Mouse (Mus musculus) kidney, embryonic 15.5 days (tissue): ENCODE results near the gene Foxq1. TPM values are rescaled to one million over a fixed set of nuclear protein-coding genes. Genes with fewer than 3 reads are reported as not detected.

Source experiments
- ATAC-seq: fragments of 200-750 bp; cut with Nextera tagmentation; replicated peaks from 2 replicates; pipeline ENCODE4 v1.8.0; 2017; ENCODE audit warnings: moderate TSS enrichment; ENCODE audit not compliant: low FRiP score
- H3K27ac ChIP-seq: fragments of 300-500 bp; sonication (generic); 2 replicates; pipeline ENCODE4 v1.5.1; 2015; ENCODE audit warnings: mild to moderate bottlenecking, inconsistent platforms
- H3K27me3 ChIP-seq: fragments of 300-500 bp; sonication (generic); 2 replicates; pipeline ENCODE4 v1.6.1; 2015; ENCODE audit warnings: inconsistent platforms
- H3K36me3 ChIP-seq: fragments of 300-500 bp; sonication (generic); 2 replicates; pipeline ENCODE4 v1.6.1; 2015; ENCODE audit warnings: inconsistent platforms
- H3K4me1 ChIP-seq: fragments of 300-500 bp; sonication (generic); 2 replicates; pipeline ENCODE4 v1.6.1; 2015; ENCODE audit warnings: inconsistent platforms
- H3K4me2 ChIP-seq: fragments of 300-500 bp; sonication (generic); 2 replicates; pipeline ENCODE4 v1.6.1; 2015; ENCODE audit warnings: moderate library complexity, mild to moderate bottlenecking, inconsistent platforms
- H3K4me3 ChIP-seq: fragments of 300-500 bp; sonication (generic); replicated peaks from 2 replicates; pipeline ENCODE4 v1.5.1; 2015; ENCODE audit warnings: mild to moderate bottlenecking, inconsistent platforms
- H3K9ac ChIP-seq: fragments of 300-500 bp; sonication (generic); 2 replicates; pipeline ENCODE4 v1.6.1; 2015; ENCODE audit warnings: mild to moderate bottlenecking, inconsistent platforms
- H3K9me3 ChIP-seq: fragments of 300-500 bp; sonication (generic); replicated peaks from 2 replicates; pipeline ENCODE4 v1.6.1; 2016; ENCODE audit warnings: inconsistent platforms
- WGBS: fragments of 180-500 bp; shearing (Covaris S2); methylation state at CpG from one replicate; pipeline ENCODE4 v1.1.7; 2015; ENCODE audit warnings: mixed read lengths; 5-methylcytosine and 5-hydroxymethylcytosine counted together
- polyA plus RNA-seq: library from polyadenylated mRNA; unstranded; fragments of >200 nt; fragmentation: Nextera tagmentation; extraction: Ambion mirVana; gene quantifications from 2 replicates; pipeline ENCODE4 v1.2.1, GENCODE M21; 2015

Gene Foxq1
- 3.9 and 4.0 TPM in 2 replicates for polyA plus RNA-seq

DNA sequence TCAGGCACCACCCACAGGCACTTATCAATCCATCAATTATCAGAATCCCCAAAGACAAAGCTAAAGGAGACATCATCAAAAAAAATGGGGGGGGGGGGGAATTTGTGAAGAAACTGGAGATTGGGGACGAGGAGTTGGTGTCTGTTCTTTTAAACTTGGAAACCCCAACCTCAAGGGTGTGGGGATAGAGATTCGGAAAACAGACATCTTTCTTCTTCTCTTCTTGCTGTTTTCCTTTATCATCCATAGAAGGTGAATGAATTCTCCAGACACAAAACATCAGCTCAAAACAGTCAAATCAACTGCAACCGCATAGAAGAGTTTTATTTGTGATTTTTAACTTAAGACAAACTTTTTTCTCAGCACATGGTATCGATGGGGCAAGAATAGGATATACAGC is at the start of gene Foxq1:
TSS of gene Foxq1 (plus strand) at position 301 of the 400 bp plus-strand sequence.
- H3K4me3 ChIP-seq, result 0 out of 2 replicates have a peak within 1 kb of the TSS, but pooled peaks have one; percentile 60

DNA sequence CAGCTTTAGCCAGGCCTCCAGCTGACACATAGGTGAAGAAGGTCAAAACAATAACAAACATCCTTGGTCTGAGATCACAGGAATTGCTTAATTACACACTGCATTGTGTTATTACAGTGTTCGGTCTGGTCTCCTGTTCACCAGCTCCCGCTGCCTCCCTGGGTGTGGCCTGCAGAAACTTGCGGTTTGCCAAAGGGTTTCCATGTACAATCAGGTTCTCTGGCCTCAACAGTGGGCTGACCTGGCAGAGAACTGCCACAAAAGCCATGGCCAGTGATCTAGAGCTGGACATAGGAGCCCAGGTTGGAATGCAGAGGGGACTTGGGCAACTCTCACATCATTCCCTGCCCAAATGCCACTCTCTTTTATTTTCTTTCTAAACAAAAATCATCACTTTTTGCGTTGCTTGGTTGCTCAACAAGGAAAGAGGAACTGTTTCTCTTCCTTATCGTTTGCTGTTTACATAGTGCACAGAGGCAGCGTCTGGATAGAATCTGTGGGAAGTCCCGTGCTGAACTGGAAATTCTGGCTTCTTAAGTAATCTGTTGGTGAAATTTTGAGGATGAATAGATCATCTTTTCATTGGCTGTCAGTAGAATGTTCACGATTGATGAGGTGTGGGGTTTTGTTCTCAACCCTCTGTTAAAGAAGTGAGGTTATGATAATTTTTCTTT is 49.3 kb upstream of the Foxq1 start:
- H3K4me1 ChIP-seq, result no peaks in the 10 kb centered on the region
- H3K27me3 ChIP-seq, result no peaks in the 10 kb centered on the region
- H3K9me3 ChIP-seq, result no peaks in the 10 kb centered on the region
- no peaks in the 10 kb centered on the region for H3K36me3 ChIP-seq
- ATAC-seq, result 0 out of 2 replicates have a peak, but pooled peaks have one; percentile 18
- no peak overlapping the region for H3K4me3 ChIP-seq
- H3K27ac ChIP-seq, result no peak overlapping the region
- no peak overlapping the region for H3K4me2 ChIP-seq
- H3K9ac ChIP-seq, result no peak overlapping the region
- 58% methylated on average over 8 of the region's 8 CpGs for WGBS

More for the DNA sequence above, at the start of gene Foxq1:
- no peak within 1 kb of the TSS for H3K27ac ChIP-seq
- no peak for ATAC-seq
- 83% methylated on average over 4 of the region's 4 CpGs for WGBS
- peaks cover 30% of the 10 kb centered on the region for H3K4me1 ChIP-seq
- H3K9me3 ChIP-seq, result no peaks in the 10 kb centered on the region
- no peaks in the 10 kb centered on the region for H3K36me3 ChIP-seq
- H3K4me2 ChIP-seq, result peak within 1 kb of the TSS; percentile 100
- H3K9ac ChIP-seq, result no peak within 1 kb of the TSS
- H3K27me3 ChIP-seq, result peaks cover 78% of the 10 kb centered on the region

DNA sequence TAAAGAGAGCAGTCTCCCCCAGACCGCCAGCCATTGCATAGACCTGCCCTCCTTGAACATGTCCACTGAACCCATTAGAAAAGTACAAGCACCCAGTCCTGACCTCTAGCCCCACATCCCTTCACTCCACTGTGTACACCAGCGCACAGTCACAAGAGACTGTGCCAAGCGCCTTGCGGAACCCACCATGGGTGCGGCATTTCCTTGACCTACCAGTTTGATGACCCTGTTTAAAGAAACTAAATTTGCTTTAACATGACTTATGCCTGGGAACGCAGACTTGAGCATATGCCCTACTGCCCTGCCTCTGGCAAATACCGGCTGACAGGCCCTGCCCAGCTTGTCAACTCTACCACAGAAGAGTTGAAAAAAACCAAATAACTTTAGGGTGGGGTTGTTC is 40.7 kb upstream of the Foxq1 start:
- no peak overlapping the region for H3K4me3 ChIP-seq
- no peak overlapping the region for H3K9ac ChIP-seq
- H3K27ac ChIP-seq, result no peak overlapping the region
- ATAC-seq, result no peak
- H3K27me3 ChIP-seq, result no peaks in the 10 kb centered on the region
- no peaks in the 10 kb centered on the region for H3K9me3 ChIP-seq
- no peaks in the 10 kb centered on the region for H3K36me3 ChIP-seq
- no peak overlapping the region for H3K4me2 ChIP-seq
- WGBS, result 90% methylated on average over 7 of the region's 7 CpGs
- no peaks in the 10 kb centered on the region for H3K4me1 ChIP-seq

DNA sequence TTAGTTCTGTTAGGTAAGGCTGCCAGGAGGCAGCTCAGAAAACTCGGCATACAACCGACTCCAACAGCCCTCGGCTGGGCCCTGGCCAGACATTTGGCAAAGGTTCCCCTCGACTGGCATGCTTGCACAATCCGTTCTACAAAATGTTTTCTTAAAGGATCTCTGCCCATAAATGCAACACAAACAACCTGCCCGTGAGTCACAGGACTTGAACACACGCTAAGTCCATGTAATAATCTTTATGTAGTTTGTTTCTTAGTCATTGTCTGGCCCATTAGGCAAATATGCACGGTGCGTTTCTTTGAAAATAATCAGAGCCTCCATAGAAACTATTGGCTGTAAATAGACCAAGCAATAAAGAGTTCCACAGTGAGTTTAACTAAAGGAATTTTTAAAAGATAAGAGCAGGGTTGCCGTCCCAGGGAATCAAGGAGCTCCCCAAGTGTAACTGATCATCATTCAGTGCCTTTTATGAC is 37.5 kb upstream of the Foxq1 start:
- 61% methylated on average over 10 of the region's 10 CpGs for WGBS

DNA sequence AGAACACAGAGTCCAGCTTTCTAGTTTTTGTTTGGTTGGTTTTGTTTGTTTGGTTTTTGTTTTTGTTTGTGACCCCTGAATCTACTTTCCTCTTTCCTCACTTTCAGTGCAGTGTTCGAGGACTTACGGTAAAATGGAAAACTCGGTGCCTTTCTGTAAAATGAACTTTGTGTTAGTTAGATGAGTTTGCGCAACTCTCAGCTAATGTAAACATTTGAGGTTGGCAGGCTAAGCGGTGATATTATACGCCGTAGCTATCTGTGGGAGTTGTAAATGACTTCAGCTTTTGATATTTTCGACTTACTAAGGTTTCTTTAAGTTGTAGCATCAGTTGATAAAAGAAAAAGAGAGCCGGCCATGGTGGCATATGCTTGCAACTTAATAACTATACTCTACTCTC is 37.0 kb upstream of the Foxq1 start:
- Histone ChIP-seq H3K27me3 (no peaks in the 10 kb centered on the region), H3K4me3 (no peak overlapping the region), H3K27ac (no peak overlapping the region), H3K4me2 (no peak overlapping the region), H3K4me1 (no peaks in the 10 kb centered on the region), H3K9me3 (no peaks in the 10 kb centered on the region), H3K9ac (no peak overlapping the region), H3K36me3 (no peaks in the 10 kb centered on the region)
- WGBS, result 85% methylated on average over 9 of the region's 9 CpGs
- ATAC-seq, result no peak

More for the DNA sequence above, 37.5 kb upstream of the Foxq1 start:
- H3K4me1 ChIP-seq, result no peaks in the 10 kb centered on the region
- no peak for ATAC-seq
- H3K9ac ChIP-seq, result no peak overlapping the region
- H3K27me3 ChIP-seq, result no peaks in the 10 kb centered on the region
- H3K27ac ChIP-seq, result no peak overlapping the region
- H3K9me3 ChIP-seq, result no peaks in the 10 kb centered on the region
- H3K4me3 ChIP-seq, result no peak overlapping the region
- no peaks in the 10 kb centered on the region for H3K36me3 ChIP-seq
- H3K4me2 ChIP-seq, result no peak overlapping the region

DNA sequence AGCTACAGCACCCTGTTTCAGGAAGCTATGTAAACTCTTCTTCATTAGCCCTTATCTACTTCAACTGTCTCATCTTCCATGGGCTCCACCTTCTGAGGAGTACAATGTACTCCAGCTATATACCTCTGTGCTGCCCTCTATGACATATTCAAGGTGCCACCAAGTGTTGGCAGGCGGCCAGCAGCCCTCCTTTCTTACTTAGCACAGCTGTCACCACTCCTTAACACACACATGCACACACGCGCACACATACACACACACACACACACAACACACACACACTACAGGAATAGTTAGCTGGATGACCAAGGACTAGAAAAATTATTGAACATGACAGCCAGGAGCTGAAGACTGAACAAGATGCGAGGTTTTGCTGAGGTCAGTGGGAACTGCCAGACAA is 31.0 kb upstream of the Foxq1 start:
- Histone ChIP-seq H3K27ac (no peak overlapping the region), H3K4me2 (no peak overlapping the region), H3K4me1 (no peaks in the 10 kb centered on the region), H3K9ac (no peak overlapping the region), H3K27me3 (0 out of 2 replicates have a peak, but pooled peaks cover 1% of the 10 kb centered on the region), H3K9me3 (no peaks in the 10 kb centered on the region), H3K4me3 (no peak overlapping the region), H3K36me3 (no peaks in the 10 kb centered on the region)
- WGBS, result 85% methylated on average over 4 of the region's 4 CpGs
- no peak for ATAC-seq

DNA sequence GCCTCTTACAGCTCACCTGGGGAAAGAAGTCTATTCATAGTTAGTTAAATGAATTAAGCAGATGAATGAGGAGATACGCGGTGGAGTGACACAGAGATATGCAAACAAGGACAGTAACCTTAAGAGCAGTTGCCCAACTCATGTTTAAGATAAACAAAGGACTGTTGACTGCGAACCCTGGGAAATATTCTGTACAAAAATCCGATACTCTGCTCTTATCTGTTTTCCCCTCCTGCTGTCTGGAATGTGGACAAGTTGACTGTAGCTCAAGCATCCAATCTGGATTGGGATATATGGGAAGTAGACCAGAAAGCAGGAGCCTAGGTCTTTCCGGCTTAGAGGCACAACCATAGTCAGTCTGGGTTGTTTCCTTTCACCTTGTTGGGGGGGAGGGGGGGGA is 24.7 kb upstream of the Foxq1 start:
- H3K4me3 ChIP-seq, result no peak overlapping the region
- H3K27ac ChIP-seq, result no peak overlapping the region
- no peak overlapping the region for H3K4me2 ChIP-seq
- 0 out of 2 replicates have a peak, but pooled peaks cover 3% of the 10 kb centered on the region for H3K27me3 ChIP-seq
- peak; percentile 29; the same call in 1 of the 2 replicates for ATAC-seq
- WGBS, result 63% methylated on average over 5 of the region's 5 CpGs
- H3K36me3 ChIP-seq, result no peaks in the 10 kb centered on the region
- peaks cover 13% of the 10 kb centered on the region; the same call in 1 of the 2 replicates for H3K4me1 ChIP-seq
- H3K9me3 ChIP-seq, result no peaks in the 10 kb centered on the region
- H3K9ac ChIP-seq, result no peak overlapping the region

DNA sequence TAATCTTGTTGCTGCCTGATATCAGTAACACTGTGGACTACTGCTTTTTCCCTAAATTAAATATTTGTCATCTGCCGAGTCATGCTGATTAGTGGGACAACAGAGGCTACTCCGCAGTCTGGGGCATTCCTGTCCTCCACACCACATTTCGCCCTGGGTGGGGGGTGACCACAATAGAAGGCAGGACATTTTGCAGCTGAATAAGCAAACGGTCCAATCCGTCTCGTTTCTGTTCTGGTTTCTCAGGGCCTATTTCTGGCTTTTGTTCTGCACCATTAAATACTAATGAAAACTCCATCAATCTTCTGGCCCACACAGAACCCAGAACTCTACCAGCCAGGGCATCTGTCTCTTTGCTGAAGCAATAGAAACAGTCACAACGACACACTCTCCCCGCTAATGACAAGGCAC is 24.3 kb upstream of the Foxq1 start:
- no peak overlapping the region for H3K9ac ChIP-seq
- H3K27ac ChIP-seq, result no peak overlapping the region
- H3K9me3 ChIP-seq, result no peaks in the 10 kb centered on the region
- H3K4me1 ChIP-seq, result peaks cover 13% of the 10 kb centered on the region; the same call in 1 of the 2 replicates
- H3K4me3 ChIP-seq, result no peak overlapping the region
- 0 out of 2 replicates have a peak, but pooled peaks cover 3% of the 10 kb centered on the region for H3K27me3 ChIP-seq
- no peaks in the 10 kb centered on the region for H3K36me3 ChIP-seq
- peak; percentile 93 for ATAC-seq
- 0 out of 2 replicates have a peak overlapping the region, but pooled peaks have one; percentile 5 for H3K4me2 ChIP-seq
- 6% methylated on average over 8 of the region's 8 CpGs for WGBS

DNA sequence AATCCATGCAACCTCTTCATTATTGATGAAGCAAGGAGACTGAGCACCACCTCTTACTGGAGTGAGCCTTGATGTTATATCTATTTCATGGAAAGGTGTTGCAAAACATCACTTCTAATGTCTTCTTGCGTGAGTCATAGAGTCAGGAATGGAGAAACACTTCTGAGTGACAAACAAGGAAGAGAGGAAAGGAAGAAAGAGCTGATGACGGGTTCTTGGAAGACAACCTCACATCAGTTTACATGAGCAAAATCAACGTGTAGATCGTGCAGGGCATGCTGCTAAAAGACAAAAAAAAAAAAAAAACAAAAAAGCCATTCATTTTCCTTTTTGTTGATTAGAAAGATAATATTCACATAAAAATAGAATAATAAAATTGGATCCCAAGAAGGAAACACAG is 21.2 kb upstream of the Foxq1 start:
- H3K4me3 ChIP-seq, result no peak overlapping the region
- H3K27me3 ChIP-seq, result 0 out of 2 replicates have a peak, but pooled peaks cover 3% of the 10 kb centered on the region
- no peak overlapping the region for H3K4me2 ChIP-seq
- 85% methylated on average over 4 of the region's 4 CpGs for WGBS
- no peaks in the 10 kb centered on the region for H3K9me3 ChIP-seq
- no peak overlapping the region for H3K27ac ChIP-seq
- no peak for ATAC-seq
- H3K4me1 ChIP-seq, result peaks cover 13% of the 10 kb centered on the region; the same call in 1 of the 2 replicates
- no peak overlapping the region for H3K9ac ChIP-seq
- no peaks in the 10 kb centered on the region for H3K36me3 ChIP-seq

DNA sequence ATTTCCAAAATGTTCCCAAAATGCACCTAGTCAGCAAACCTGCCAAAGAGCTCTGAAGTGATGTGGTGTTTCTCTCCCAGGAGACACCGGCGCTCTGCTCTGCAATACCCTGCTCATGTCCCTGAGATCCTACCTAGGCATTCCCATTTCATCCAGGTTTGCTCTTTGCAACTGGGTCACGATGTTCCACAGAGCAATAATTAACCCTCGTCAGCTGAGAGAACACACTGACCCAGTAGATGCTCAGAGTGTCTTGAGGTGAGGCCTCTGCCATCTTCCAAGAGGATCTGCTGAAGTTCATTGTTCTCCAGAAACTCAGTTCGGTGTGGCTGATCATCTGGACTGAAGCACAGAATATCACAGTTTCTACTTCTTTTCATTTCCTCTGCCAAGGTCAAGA is 12.9 kb upstream of the Foxq1 start:
- Histone ChIP-seq H3K4me2 (no peak overlapping the region), H3K4me1 (no peaks in the 10 kb centered on the region), H3K9me3 (no peaks in the 10 kb centered on the region), H3K9ac (no peak overlapping the region), H3K4me3 (no peak overlapping the region), H3K27ac (no peak overlapping the region), H3K36me3 (no peaks in the 10 kb centered on the region), H3K27me3 (no peaks in the 10 kb centered on the region)
- WGBS, result 90% methylated on average over 5 of the region's 5 CpGs
- no peak for ATAC-seq

DNA sequence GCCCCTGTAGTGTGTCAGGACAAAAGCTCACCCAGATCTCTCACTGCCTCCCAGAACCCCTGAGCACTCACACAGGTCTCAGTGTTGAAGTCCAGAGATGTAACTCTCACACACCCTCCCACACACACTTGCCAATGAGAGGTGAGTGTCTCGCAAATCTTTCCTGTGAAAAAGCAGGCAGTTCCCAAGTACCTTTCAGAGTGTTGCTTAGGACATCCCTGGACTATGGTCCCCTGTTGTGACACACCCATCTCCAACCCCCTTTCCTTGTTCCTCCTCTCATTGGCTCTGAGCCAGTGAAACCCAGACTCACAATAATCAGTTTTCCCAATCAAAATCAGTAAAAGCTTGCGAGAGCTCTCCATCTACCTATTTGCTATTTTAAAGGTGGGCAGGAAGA is 9.2 kb upstream of the Foxq1 start:
- no peak overlapping the region for H3K27ac ChIP-seq

DNA sequence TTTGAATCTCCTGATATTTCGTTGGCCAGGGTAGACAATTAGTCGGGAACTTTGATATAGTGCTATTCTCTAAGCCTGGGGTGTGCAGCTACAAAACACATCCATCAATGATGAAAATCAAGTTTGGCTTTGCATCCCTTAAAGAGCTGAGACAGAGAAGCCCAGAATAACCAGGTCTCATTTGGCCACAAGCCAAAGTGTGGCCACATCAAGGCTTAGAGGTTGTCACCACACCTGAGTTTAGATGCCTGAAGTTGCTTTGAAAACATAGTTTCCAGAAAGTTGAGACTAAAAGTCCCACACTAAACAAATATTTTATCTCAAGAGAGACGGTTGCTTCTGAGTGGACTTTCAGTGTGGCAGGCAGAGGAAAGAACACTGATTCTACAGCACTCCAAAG is 8.7 kb upstream of the Foxq1 start:
- 83% methylated on average over 3 of the region's 3 CpGs for WGBS
- ATAC-seq, result no peak
- Histone ChIP-seq H3K4me2 (no peak overlapping the region), H3K9ac (no peak overlapping the region), H3K4me1 (no peaks in the 10 kb centered on the region), H3K36me3 (no peaks in the 10 kb centered on the region), H3K27me3 (no peaks in the 10 kb centered on the region), H3K4me3 (no peak overlapping the region), H3K9me3 (no peaks in the 10 kb centered on the region), H3K27ac (no peak overlapping the region)

More for the DNA sequence above, 9.2 kb upstream of the Foxq1 start:
- WGBS, result 80% methylated on average over 2 of the region's 2 CpGs
- Histone ChIP-seq H3K9me3 (no peaks in the 10 kb centered on the region), H3K9ac (no peak overlapping the region), H3K4me2 (no peak overlapping the region), H3K4me3 (no peak overlapping the region), H3K4me1 (no peaks in the 10 kb centered on the region), H3K36me3 (no peaks in the 10 kb centered on the region), H3K27me3 (no peaks in the 10 kb centered on the region)
- no peak for ATAC-seq
